Mouse (Mus musculus): ENCODE measurements around the gene Usp28. TPM values are rescaled to one million over a fixed set of nuclear protein-coding genes. Genes with fewer than 3 reads are reported as not detected.

The Usp28 gene
- total RNA-seq (2014; rRNA removed; ENCODE audit: low replicate concordance) (102 and 136 TPM in 2 replicates), polyA plus RNA-seq (2015; fragmentation: Nextera tagmentation; extraction: Ambion mirVana) (87.2 and 93.1 TPM in 2 replicates)

GRCm38 (mm10) chr9:48984845-48985707 lies at the start of gene Usp28:
Gene Usp28, plus strand, starts transcription at chr9:48985375.
- Histone ChIP-seq H3K9me3 (replicated peaks; ENCODE audit: control insufficient read depth, low read length) (no peaks in the 10 kb centered on the region), H3K36me3 (replicated peaks; ENCODE audit: control insufficient read depth, insufficient read depth, low read length) (no peaks in the 10 kb centered on the region), H3K4me3 (ENCODE audit: low read depth, low read length) (peak within 1 kb of the TSS; percentile 77), H3K9ac (replicated peaks; ENCODE audit: low read depth, low read length) (peak within 1 kb of the TSS; percentile 91), H3K27me3 (ENCODE audit: control insufficient read depth, insufficient read depth, low read length) (no peaks in the 10 kb centered on the region), H3K4me2 (ENCODE audit: low read depth, low read length) (peak within 1 kb of the TSS; percentile 74), H3K4me1 (ENCODE audit: control insufficient read depth, insufficient read depth) (peaks cover 9% of the 10 kb centered on the region; the same call in 1 of the 2 replicates), H3K27ac (ENCODE audit: low read depth) (peak within 1 kb of the TSS; percentile 96)
- DNase-seq (ENCODE audit: low spot score) (peak; percentile 99), ATAC-seq (ENCODE audit: insufficient read depth, low read depth) (peak; percentile 88)
- TF ChIP-seq EP300 (IDR thresholded peaks at IDR 0.05; ENCODE audit: low read depth) (no peak), CTCF (IDR thresholded peaks at IDR 0.05; ENCODE audit: low read depth) (no peak)
- under 1% methylated on average over 75 of the region's 94 CpGs for WGBS

GRCm38 (mm10) chr9:48942349-48942748 lies 42.8 kb upstream of the Usp28 start:
- H3K4me3 ChIP-seq (ENCODE audit: low read depth, low read length): no peak overlapping the region
- H3K27me3 ChIP-seq (ENCODE audit: control insufficient read depth, insufficient read depth, low read length): no peaks in the 10 kb centered on the region
- ATAC-seq (ENCODE audit: insufficient read depth, low read depth): peak; percentile 69
- no peak overlapping the region for H3K27ac ChIP-seq (ENCODE audit: low read depth)
- no peak overlapping the region for H3K4me2 ChIP-seq (ENCODE audit: low read depth, low read length)
- no peak overlapping the region for H3K9ac ChIP-seq (replicated peaks; ENCODE audit: low read depth, low read length)
- WGBS: 33% methylated on average over 1 of the region's 1 CpGs
- TF ChIP-seq EP300 (IDR thresholded peaks at IDR 0.05; ENCODE audit: low read depth) (no peak), CTCF (IDR thresholded peaks at IDR 0.05; ENCODE audit: low read depth) (no peak)
- no peak for DNase-seq (ENCODE audit: low spot score)
- no peaks in the 10 kb centered on the region for H3K36me3 ChIP-seq (replicated peaks; ENCODE audit: control insufficient read depth, insufficient read depth, low read length)
- peaks cover 5% of the 10 kb centered on the region; the same call in 1 of the 2 replicates for H3K4me1 ChIP-seq (ENCODE audit: control insufficient read depth, insufficient read depth)
- H3K9me3 ChIP-seq (replicated peaks; ENCODE audit: control insufficient read depth, low read length): no peaks in the 10 kb centered on the region

GRCm38 (mm10) chr9:48947565-48947964 lies 37.6 kb upstream of the Usp28 start:
- TF ChIP-seq CTCF (IDR thresholded peaks at IDR 0.05; ENCODE audit: low read depth) (no peak), EP300 (IDR thresholded peaks at IDR 0.05; ENCODE audit: low read depth) (no peak)
- H3K9ac ChIP-seq (replicated peaks; ENCODE audit: low read depth, low read length): no peak overlapping the region
- WGBS: 79% methylated on average over 4 of the region's 4 CpGs
- DNase-seq (ENCODE audit: low spot score): no peak
- no peaks in the 10 kb centered on the region for H3K36me3 ChIP-seq (replicated peaks; ENCODE audit: control insufficient read depth, insufficient read depth, low read length)
- no peak overlapping the region for H3K27ac ChIP-seq (ENCODE audit: low read depth)
- no peak overlapping the region for H3K4me3 ChIP-seq (ENCODE audit: low read depth, low read length)
- H3K27me3 ChIP-seq (ENCODE audit: control insufficient read depth, insufficient read depth, low read length): no peaks in the 10 kb centered on the region
- ATAC-seq (ENCODE audit: insufficient read depth, low read depth): no peak
- H3K4me1 ChIP-seq (ENCODE audit: control insufficient read depth, insufficient read depth): no peaks in the 10 kb centered on the region
- no peak overlapping the region for H3K4me2 ChIP-seq (ENCODE audit: low read depth, low read length)
- no peaks in the 10 kb centered on the region for H3K9me3 ChIP-seq (replicated peaks; ENCODE audit: control insufficient read depth, low read length)

GRCm38 (mm10) chr9:48961314-48961713 lies 23.9 kb upstream of the Usp28 start:
- no peak overlapping the region for H3K4me3 ChIP-seq (ENCODE audit: low read depth, low read length)
- DNase-seq (ENCODE audit: low spot score) (no peak), ATAC-seq (ENCODE audit: insufficient read depth, low read depth) (no peak)
- no peak overlapping the region for H3K4me2 ChIP-seq (ENCODE audit: low read depth, low read length)
- H3K9ac ChIP-seq (replicated peaks; ENCODE audit: low read depth, low read length): no peak overlapping the region
- H3K36me3 ChIP-seq (replicated peaks; ENCODE audit: control insufficient read depth, insufficient read depth, low read length): no peaks in the 10 kb centered on the region
- 44% methylated on average over 12 of the region's 12 CpGs for WGBS
- H3K27ac ChIP-seq (ENCODE audit: low read depth): no peak overlapping the region
- H3K27me3 ChIP-seq (ENCODE audit: control insufficient read depth, insufficient read depth, low read length): no peaks in the 10 kb centered on the region; the same call in 1 of the 2 replicates
- TF ChIP-seq EP300 (IDR thresholded peaks at IDR 0.05; ENCODE audit: low read depth): no peak
- TF ChIP-seq CTCF (IDR thresholded peaks at IDR 0.05; ENCODE audit: low read depth): no peak
- no peaks in the 10 kb centered on the region for H3K9me3 ChIP-seq (replicated peaks; ENCODE audit: control insufficient read depth, low read length)
- H3K4me1 ChIP-seq (ENCODE audit: control insufficient read depth, insufficient read depth): no peaks in the 10 kb centered on the region

GRCm38 (mm10) chr9:48962131-48962530 lies 23.0 kb upstream of the Usp28 start:
- H3K4me1 ChIP-seq (ENCODE audit: control insufficient read depth, insufficient read depth): no peaks in the 10 kb centered on the region
- DNase-seq (ENCODE audit: low spot score) (no peak), ATAC-seq (ENCODE audit: insufficient read depth, low read depth) (no peak)
- no peak for TF ChIP-seq CTCF (IDR thresholded peaks at IDR 0.05; ENCODE audit: low read depth)
- no peak for TF ChIP-seq EP300 (IDR thresholded peaks at IDR 0.05; ENCODE audit: low read depth)
- no peak overlapping the region for H3K27ac ChIP-seq (ENCODE audit: low read depth)
- H3K9me3 ChIP-seq (replicated peaks; ENCODE audit: control insufficient read depth, low read length): no peaks in the 10 kb centered on the region
- H3K9ac ChIP-seq (replicated peaks; ENCODE audit: low read depth, low read length): no peak overlapping the region
- no peaks in the 10 kb centered on the region; the same call in 1 of the 2 replicates for H3K27me3 ChIP-seq (ENCODE audit: control insufficient read depth, insufficient read depth, low read length)
- H3K36me3 ChIP-seq (replicated peaks; ENCODE audit: control insufficient read depth, insufficient read depth, low read length): no peaks in the 10 kb centered on the region
- H3K4me2 ChIP-seq (ENCODE audit: low read depth, low read length): no peak overlapping the region
- H3K4me3 ChIP-seq (ENCODE audit: low read depth, low read length): no peak overlapping the region
- 21% methylated on average over 7 of the region's 7 CpGs for WGBS
